Mouse (Mus musculus) brain, embryonic 14.5 days (tissue): ENCODE results near the gene Lrrc3b.

Experiments
- CTCF ChIP-seq: fragments of 200-500 bp; IDR thresholded peaks from 2 replicates; pipeline ENCODE4 v1.5.1; 2012; ENCODE audit warnings: inconsistent platforms, mild to moderate bottlenecking, moderate library complexity, borderline replicate concordance; ENCODE audit not compliant: insufficient read depth, insufficient read length; ENCODE audit errors: extremely low read depth
- POLR2A ChIP-seq: fragments of 200-500 bp; IDR thresholded peaks from 2 replicates; pipeline ENCODE4 v1.6.1; 2012; ENCODE audit warnings: mild to moderate bottlenecking, inconsistent platforms, borderline replicate concordance; ENCODE audit not compliant: poor library complexity, insufficient read depth, insufficient read length, severe bottlenecking; ENCODE audit errors: extremely low read depth

- TF ChIP-seq CTCF, result no peak
- no peak for TF ChIP-seq POLR2A
Measured at GRCm38 (mm10) chr14:15377368-15377767, 61.4 kb downstream of the Lrrc3b start.
